Mouse (Mus musculus): ENCODE results near the gene Mier3. TPM values are rescaled to one million over a fixed set of nuclear protein-coding genes. Genes with fewer than 3 reads are reported as not detected.

Gene Mier3
- total RNA-seq, 2 experiments from 2014 or later, result 19.7 to 20.4 TPM

- no peak for DNase-seq (ENCODE audit: low spot score in 2 of 2)
- intact Hi-C loops (cut with DNase I), result no loop called here
Measured at GRCm38 (mm10) chr13:111755937-111756336, 75.2 kb downstream of the Mier3 start.

GRCm38 (mm10) chr13:111756986-111757385 is 76.2 kb downstream of the Mier3 start:
- intact Hi-C loops (cut with DNase I), result no loop called here
- no peak for DNase-seq (ENCODE audit: low spot score in 2 of 2)

DNA sequence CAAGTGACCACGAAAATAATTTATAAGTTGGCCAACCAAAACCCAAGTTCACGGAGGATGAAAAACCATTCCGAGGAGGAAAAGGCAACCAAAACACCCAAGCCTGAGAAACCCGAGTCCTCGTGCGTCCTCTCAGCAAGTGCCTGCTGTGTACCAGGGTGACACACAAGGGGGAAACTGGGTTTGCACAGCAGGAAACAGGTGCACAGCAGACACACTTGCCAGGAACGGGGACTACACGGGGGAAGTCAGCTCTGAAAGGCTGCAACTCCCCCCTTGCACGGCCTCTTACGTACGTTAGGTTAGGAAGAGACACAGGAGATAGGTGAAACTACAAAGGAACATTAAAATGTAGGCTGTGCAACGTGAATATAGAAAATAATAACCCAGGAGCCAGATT is 81.7 kb downstream of the Mier3 start:
- intact Hi-C loops (cut with DNase I), result no loop called here
- no peak for DNase-seq (ENCODE audit: low spot score in 2 of 2)

Other genes with a start within 250 kb of the Mier3 start
- 10 to 100 TPM; 77.6 to 79.6 TPM for gene Gpbp1, start 190.9 kb upstream of the Mier3 start, total RNA-seq (2021)
- not detected for gene Gm49496, start 131.0 kb upstream of the Mier3 start, total RNA-seq (2021)
- not detected for gene Gm10198, start 88.2 kb upstream of the Mier3 start, total RNA-seq (2021)
- 10 to 100 TPM; 12.6 to 15.9 TPM for gene Map3k1, start 128.0 kb downstream of the Mier3 start, total RNA-seq (2021)

Measured in left cerebral cortex, postnatal 14 days (tissue).